In the genomic region with DNA sequence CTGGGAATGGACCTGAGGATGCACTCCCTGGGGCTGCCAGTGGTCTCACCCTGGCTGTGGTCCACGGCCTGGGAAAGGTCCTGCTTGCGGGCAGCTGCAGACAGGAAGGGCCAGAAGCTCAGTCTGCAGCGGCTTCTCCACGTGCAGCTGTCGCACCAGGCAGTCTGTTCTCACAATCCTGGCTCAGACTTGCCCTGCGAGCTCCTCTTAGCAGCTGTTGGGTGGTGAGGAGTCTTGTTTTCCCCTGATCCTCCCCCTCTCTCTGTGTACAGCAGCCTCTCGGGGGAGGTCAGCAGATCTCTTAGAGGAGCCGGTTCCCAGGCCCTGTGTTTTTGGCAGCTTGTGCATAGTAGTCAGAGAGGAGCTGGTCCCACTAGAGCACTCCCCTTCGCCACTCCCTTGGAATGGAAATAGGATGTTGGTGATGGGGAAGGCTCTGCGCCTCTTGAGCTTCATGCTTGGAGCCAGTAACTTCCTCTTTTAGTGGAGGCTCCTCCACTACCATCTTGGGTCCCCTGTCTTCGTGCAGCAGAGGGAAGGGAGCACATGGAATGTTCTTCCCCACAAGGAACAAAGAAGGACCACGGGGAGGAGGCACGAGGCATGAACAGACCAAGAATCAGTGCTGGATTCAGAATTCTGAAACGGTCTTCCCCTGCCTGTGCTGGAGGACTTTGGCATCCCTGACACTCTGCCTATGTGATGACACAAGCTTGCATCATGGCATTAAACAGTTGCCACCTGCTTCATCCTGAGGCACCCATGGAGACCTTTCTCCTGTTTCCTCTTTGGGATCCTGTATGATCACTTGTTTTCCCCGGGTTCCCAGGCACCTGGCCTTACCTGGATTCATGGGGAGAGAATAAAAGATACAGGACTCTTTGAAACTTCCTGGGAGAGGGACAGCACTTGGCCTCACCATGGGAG, we compare ENCODE assay signal across 8 mouse cellular contexts. TPM values are rescaled to one million over a fixed set of nuclear protein-coding genes. Genes with fewer than 3 reads are reported as not detected.
DNase-seq lines count a peak whose midpoint lies in the region.

No protein-coding gene starts in this region.

- peak; percentile 37 for DNase-seq in layer of hippocampus, adult 9-11 months
- DNase-seq in layer of hippocampus, adult 9-10 months (ENCODE audit: low spot score) = no peak
- peak; percentile 72 for DNase-seq in NIH3T3 (ENCODE audit: low read depth)
- DNase-seq in heart, embryonic 10.5 days (ENCODE audit: low spot score) = no peak
- DNase-seq in kidney, postnatal 36 days = peak; percentile 32 to 42
- peak; percentile 24 for DNase-seq in ovary, postnatal 10 days (ENCODE audit: low spot score)
- DNase-seq in adrenal gland, postnatal 36 days = no peak
- no peak for DNase-seq in spleen, adult 12 weeks (ENCODE audit: low spot score)

- WGBS in heart, embryonic 10.5 days = 66% methylated on average over 15 of the region's 15 CpGs

- H3K27ac ChIP-seq in heart, embryonic 10.5 days = 0 out of 2 replicates have a peak overlapping the region, but pooled peaks have one; percentile 6

- peaks cover 44% of the 10 kb centered on the region for H3K36me3 ChIP-seq in heart, embryonic 10.5 days

- H3K4me1 ChIP-seq in heart, embryonic 10.5 days = peaks cover 11% of the 10 kb centered on the region; the same call in 1 of the 2 replicates

- H3K4me3 ChIP-seq in heart, embryonic 10.5 days = no peak overlapping the region

- H3K9me3 ChIP-seq in heart, embryonic 10.5 days = no peaks in the 10 kb centered on the region

- H3K27me3 ChIP-seq in heart, embryonic 10.5 days (ENCODE audit: insufficient read depth, poor library complexity, severe bottlenecking) = no peaks in the 10 kb centered on the region

RNA-seq across cellular contexts. Expression of gene Slc35b1, which starts 14.3 kb away (rescaled TPM):
- polyA plus RNA-seq in heart, embryonic 10.5 days (2016; fragmentation: Nextera tagmentation; extraction: Ambion mirVana) = 103 and 119 TPM in 2 replicates
- total RNA-seq in adrenal gland, postnatal 36 days (2021) = 10 to 100 TPM; 70.3 to 75.0 TPM

RNA-seq across cellular contexts. Expression of gene Fam117a, which starts 33.4 kb away (rescaled TPM):
- polyA plus RNA-seq in heart, embryonic 10.5 days (2016; fragmentation: Nextera tagmentation; extraction: Ambion mirVana) = 8.2 and 10.7 TPM in 2 replicates
- 10 to 100 TPM; 13.7 to 15.4 TPM for total RNA-seq in adrenal gland, postnatal 36 days (2021)

RNA-seq across cellular contexts. Expression of gene Spop, which starts 43.7 kb away (rescaled TPM):
- 103 TPM in 2 replicates for polyA plus RNA-seq in heart, embryonic 10.5 days (2016; fragmentation: Nextera tagmentation; extraction: Ambion mirVana)
- 100 to 1,000 TPM; 154 TPM for total RNA-seq in adrenal gland, postnatal 36 days (2021)

Comparison
In these comparisons a context has a peak if more than half of its experiments do, and no peak if none do; other contexts are left out.
1. DNase-seq: peak in layer of hippocampus, adult 9-11 months (single experiment), NIH3T3 (single experiment), kidney, postnatal 36 days (2 of 2) and ovary, postnatal 10 days (single experiment); none in layer of hippocampus, adult 9-10 months (single experiment), heart, embryonic 10.5 days (single experiment), adrenal gland, postnatal 36 days (0 of 2) and spleen, adult 12 weeks (single experiment).